Mouse (Mus musculus) cortical plate, adult 2 months (tissue): ENCODE results near the gene Prame.
"Not testable (repeated sequence)": the region's sequence is repeated elsewhere in the genome, so short reads cannot be mapped to it uniquely, and the experiment has no call there.

Experiments used
- CTCF ChIP-seq: fragments of 200-500 bp; IDR thresholded peaks from 2 replicates; pipeline ENCODE4 v1.5.1; 2011; ENCODE audit warnings: mild to moderate bottlenecking, control low read depth, low read length; ENCODE audit not compliant: insufficient read depth; ENCODE audit errors: extremely low read depth
- POLR2A ChIP-seq: fragments of 200-500 bp; IDR thresholded peaks from 2 replicates; pipeline ENCODE4 v1.6.1; 2011; ENCODE audit warnings: mild to moderate bottlenecking, low read length, control low read depth; ENCODE audit not compliant: insufficient read depth; ENCODE audit errors: extremely low read depth

DNA sequence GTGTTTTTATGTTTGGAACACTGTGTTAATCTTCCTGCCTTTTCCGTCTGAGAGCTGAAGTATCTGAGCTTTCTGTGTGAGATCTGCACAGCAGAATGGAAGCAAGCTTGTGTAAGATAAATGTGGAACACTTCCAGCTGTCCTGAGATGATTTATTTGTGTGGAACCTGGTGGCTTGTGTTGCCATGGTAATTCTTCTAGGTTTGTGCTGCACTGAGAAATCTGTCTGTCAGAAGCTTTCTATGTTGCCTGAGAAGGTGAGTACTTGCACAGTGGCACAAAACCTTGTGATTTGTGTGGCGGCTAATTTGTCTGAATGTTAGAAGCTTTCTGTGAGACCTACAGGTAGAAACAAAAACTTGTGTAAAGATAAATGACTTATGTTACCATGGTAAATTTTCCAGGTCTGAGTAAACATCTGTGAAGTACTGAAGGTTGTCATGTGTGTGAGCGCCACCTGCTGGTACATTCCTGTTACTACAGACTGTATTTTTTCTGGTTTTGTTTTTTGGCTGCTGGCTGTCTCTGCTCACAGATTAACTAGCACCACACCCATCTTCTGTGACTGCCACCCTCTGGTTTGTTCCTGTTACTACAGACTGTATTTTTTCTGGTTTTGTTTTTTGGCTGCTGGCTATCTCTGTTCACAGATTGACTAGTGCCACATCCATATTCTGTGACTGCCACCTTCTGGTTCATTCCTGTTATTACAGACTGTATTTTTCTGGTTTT, 26.0 kb downstream of the Prame start:
- TF ChIP-seq CTCF = peak; percentile 31; the same call in 1 of the 2 replicates
- not testable (repeated sequence) for TF ChIP-seq POLR2A
